Mouse (Mus musculus) embryonic facial prominence, embryonic 15.5 days (tissue): ENCODE measurements around the gene Hras. TPM values are rescaled to one million over a fixed set of nuclear protein-coding genes. Genes with fewer than 3 reads are reported as not detected.

Experiments
- ATAC-seq: fragments of 200-750 bp; cut with Nextera tagmentation; 2 replicates; pipeline ENCODE4 v1.8.0; 2017; ENCODE audit warnings: low read depth, moderate TSS enrichment; ENCODE audit not compliant: insufficient number of reproducible peaks, low FRiP score, low TSS enrichment
- H3K27ac ChIP-seq: fragments of 300-500 bp; sonication (generic); replicated peaks from 2 replicates; pipeline ENCODE4 v1.5.1; 2015; ENCODE audit warnings: mild to moderate bottlenecking, inconsistent platforms
- H3K27me3 ChIP-seq: fragments of 300-500 bp; sonication (generic); 2 replicates; pipeline ENCODE4 v1.6.1; 2015; ENCODE audit warnings: inconsistent platforms
- H3K36me3 ChIP-seq: fragments of 300-500 bp; sonication (generic); 2 replicates; pipeline ENCODE4 v1.6.1; 2015; ENCODE audit warnings: mild to moderate bottlenecking, inconsistent platforms
- H3K4me1 ChIP-seq: fragments of 300-500 bp; sonication (generic); 2 replicates; pipeline ENCODE4 v1.6.1; 2015; ENCODE audit warnings: inconsistent platforms
- H3K4me2 ChIP-seq: fragments of 300-500 bp; sonication (generic); replicated peaks from 2 replicates; pipeline ENCODE4 v1.6.1; 2015; ENCODE audit warnings: mild to moderate bottlenecking, inconsistent platforms
- H3K4me3 ChIP-seq: fragments of 300-500 bp; sonication (generic); replicated peaks from 2 replicates; pipeline ENCODE4 v1.5.1; 2015; ENCODE audit warnings: mild to moderate bottlenecking, inconsistent platforms
- H3K9ac ChIP-seq: fragments of 300-500 bp; sonication (generic); 2 replicates; pipeline ENCODE4 v1.6.1; 2015; ENCODE audit warnings: inconsistent platforms
- H3K9me3 ChIP-seq: fragments of 300-500 bp; sonication (generic); replicated peaks from 2 replicates; pipeline ENCODE4 v1.6.1; 2016; ENCODE audit warnings: inconsistent platforms
- WGBS: fragments of 180-500 bp; shearing (Covaris S2); methylation state at CpG from one replicate; pipeline ENCODE4 v1.1.7; 2015; 5-methylcytosine and 5-hydroxymethylcytosine counted together
- microRNA counts: library from miRNA; unstranded; fragments of <30 nt; microRNA quantifications from one replicate; lab custom pipeline; 2016
- microRNA-seq: library from miRNA; unstranded; fragments of <30 nt; microRNA quantifications from one replicate; pipeline ENCODE4, GENCODE M21; 2016; ENCODE audit warnings: borderline number of aligned reads
- polyA plus RNA-seq: library from polyadenylated mRNA; unstranded; fragments of >200 nt; fragmentation: Nextera tagmentation; extraction: Ambion mirVana; gene quantifications from 2 replicates; pipeline ENCODE4 v1.2.1, GENCODE M21; 2015

Hras gene
- polyA plus RNA-seq, 1 experiment from 2014 or later: 180 TPM

DNA sequence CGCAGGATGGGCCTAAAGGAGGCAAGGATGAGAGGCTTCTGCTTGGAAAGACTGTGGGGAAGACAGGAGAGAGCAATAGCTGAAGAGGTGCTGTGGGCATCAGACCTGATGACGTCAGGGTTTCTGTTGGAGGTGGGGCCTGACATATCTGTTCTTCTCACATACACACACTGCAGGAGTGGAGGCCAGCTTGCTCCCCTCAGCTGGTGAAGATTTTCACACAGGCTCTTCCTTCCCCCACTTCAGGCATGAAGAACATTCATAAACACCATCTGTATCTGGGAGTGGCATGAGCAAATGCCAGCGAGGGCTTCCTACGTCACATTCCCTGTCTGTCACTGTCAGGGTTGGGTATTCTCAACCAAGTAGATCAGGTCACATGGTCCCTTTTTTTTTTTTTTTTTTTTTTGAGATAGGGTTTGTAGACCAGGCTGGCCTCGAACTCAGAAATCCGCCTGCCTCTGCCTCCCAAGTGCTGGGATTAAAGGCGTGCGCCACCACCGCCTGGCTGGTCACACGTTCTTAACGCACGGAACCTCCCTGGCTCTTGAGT, 47.7 kb downstream of the Hras start:
- Histone ChIP-seq H3K27ac (0 out of 2 replicates have a peak overlapping the region, but pooled peaks have one; percentile 11), H3K36me3 (peaks cover 34% of the 10 kb centered on the region), H3K4me1 (peaks cover 6% of the 10 kb centered on the region; the same call in 1 of the 2 replicates), H3K4me3 (no peak overlapping the region), H3K9ac (no peak overlapping the region), H3K9me3 (no peaks in the 10 kb centered on the region), H3K27me3 (no peaks in the 10 kb centered on the region), H3K4me2 (no peak overlapping the region)
- 89% methylated on average over 12 of the region's 12 CpGs for WGBS
- ATAC-seq: no peak

DNA sequence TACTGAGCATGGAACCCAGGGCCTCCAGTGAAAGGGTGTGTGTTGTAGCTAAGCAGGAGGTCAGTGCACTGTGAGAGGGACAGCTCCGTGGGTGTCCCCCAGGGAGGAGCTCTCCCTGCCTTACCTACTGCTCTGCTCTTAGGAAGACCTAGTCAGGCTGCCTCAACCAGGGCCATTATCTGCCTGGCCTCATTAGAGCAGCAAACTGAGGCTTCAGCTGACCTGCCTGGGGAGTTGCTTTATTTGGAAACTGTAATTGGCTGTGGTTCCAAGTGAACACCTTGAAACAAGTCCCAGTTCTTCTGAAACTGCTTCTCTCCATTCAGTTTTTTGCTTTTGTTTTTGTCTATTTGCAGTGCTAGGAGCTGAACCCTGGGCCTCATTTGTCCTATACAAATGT, 48.4 kb downstream of the Hras start:
- 75% methylated on average over 1 of the region's 1 CpGs for WGBS
- H3K27me3 ChIP-seq: no peaks in the 10 kb centered on the region

DNA sequence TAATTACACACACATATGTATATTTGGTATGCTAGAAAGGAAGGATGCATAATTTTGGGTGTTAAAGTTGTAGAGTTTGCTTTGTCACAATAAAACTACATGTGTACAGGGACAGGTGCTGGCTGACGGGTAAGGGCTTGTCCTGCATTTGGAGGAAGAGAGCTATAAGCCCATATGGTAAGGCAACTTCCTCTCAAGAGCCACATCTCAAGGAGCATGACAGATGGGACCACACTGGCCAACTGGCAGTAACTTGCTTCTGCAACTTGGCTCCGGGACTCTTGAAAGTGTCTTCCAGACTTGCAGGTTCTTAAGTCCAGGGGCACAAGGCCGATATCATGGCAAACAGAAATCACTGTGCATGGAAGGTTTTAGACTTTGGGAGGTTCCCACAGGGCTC, 49.2 kb downstream of the Hras start:
- peaks cover 28% of the 10 kb centered on the region for H3K36me3 ChIP-seq
- ATAC-seq: no peak
- no peak overlapping the region for H3K4me2 ChIP-seq
- no peaks in the 10 kb centered on the region for H3K27me3 ChIP-seq
- peaks cover 6% of the 10 kb centered on the region; the same call in 1 of the 2 replicates for H3K4me1 ChIP-seq
- H3K4me3 ChIP-seq: no peak overlapping the region
- H3K9ac ChIP-seq: no peak overlapping the region
- no peaks in the 10 kb centered on the region for H3K9me3 ChIP-seq
- WGBS: 88% methylated on average over 3 of the region's 3 CpGs
- H3K27ac ChIP-seq: no peak overlapping the region

More for the DNA sequence above, 48.4 kb downstream of the Hras start:
- H3K4me3 ChIP-seq: no peak overlapping the region
- no peak overlapping the region for H3K9ac ChIP-seq
- ATAC-seq: no peak
- H3K9me3 ChIP-seq: no peaks in the 10 kb centered on the region
- H3K4me1 ChIP-seq: peaks cover 6% of the 10 kb centered on the region; the same call in 1 of the 2 replicates
- no peak overlapping the region for H3K4me2 ChIP-seq
- no peak overlapping the region for H3K27ac ChIP-seq
- H3K36me3 ChIP-seq: peaks cover 26% of the 10 kb centered on the region

DNA sequence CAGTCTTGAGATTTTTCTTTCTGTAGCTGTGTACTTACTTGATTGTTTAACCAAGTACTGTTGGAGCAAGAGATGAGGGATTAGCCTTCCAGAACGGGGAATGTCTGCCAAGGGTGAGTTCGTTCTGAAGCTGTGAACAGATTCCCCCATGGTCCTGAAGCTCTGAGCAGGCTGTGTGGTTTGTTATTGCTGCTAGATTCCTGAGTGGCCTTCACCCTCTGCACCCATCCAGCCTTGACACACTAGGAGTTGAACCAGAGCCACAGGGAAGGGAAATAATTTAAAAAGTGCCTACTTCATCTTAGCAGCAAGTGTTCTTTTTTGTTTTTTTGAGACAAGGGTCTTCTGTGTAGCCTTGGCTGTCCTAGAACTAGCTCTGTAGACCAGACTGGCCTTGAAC, 49.9 kb downstream of the Hras start:
- no peaks in the 10 kb centered on the region for H3K9me3 ChIP-seq
- H3K9ac ChIP-seq: no peak overlapping the region
- H3K27ac ChIP-seq: no peak overlapping the region
- ATAC-seq: no peak
- peaks cover 6% of the 10 kb centered on the region; the same call in 1 of the 2 replicates for H3K4me1 ChIP-seq
- H3K27me3 ChIP-seq: no peaks in the 10 kb centered on the region
- WGBS: 69% methylated on average over 2 of the region's 2 CpGs
- H3K4me3 ChIP-seq: no peak overlapping the region
- H3K4me2 ChIP-seq: no peak overlapping the region
- peaks cover 30% of the 10 kb centered on the region for H3K36me3 ChIP-seq

DNA sequence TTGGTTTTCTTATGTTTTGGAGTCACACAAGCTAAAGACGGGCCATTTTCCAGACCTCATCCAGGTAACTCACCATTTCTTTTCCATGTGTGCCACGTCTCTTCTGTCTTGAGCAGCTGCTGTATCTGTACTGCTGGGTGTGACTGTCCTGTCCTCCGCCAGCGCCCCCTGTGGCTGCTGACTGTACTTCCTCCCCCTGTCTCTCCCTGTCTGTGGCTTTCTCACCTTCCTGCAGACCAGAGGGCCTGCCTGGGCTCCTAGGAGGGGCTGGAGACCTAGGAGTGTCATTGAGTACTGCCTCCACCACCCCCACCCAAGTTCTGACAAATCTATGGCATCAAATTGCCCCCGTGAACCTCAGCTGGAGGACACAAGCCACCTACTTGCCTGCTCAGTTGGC, 50.7 kb downstream of the Hras start:
- no peaks in the 10 kb centered on the region for H3K9me3 ChIP-seq
- peaks cover 37% of the 10 kb centered on the region for H3K36me3 ChIP-seq
- 57% methylated on average over 5 of the region's 5 CpGs for WGBS
- no peak for ATAC-seq
- no peak overlapping the region for H3K9ac ChIP-seq
- no peak overlapping the region for H3K27ac ChIP-seq
- no peak overlapping the region for H3K4me3 ChIP-seq
- no peaks in the 10 kb centered on the region for H3K27me3 ChIP-seq
- H3K4me2 ChIP-seq: no peak overlapping the region
- peaks cover 6% of the 10 kb centered on the region; the same call in 1 of the 2 replicates for H3K4me1 ChIP-seq

DNA sequence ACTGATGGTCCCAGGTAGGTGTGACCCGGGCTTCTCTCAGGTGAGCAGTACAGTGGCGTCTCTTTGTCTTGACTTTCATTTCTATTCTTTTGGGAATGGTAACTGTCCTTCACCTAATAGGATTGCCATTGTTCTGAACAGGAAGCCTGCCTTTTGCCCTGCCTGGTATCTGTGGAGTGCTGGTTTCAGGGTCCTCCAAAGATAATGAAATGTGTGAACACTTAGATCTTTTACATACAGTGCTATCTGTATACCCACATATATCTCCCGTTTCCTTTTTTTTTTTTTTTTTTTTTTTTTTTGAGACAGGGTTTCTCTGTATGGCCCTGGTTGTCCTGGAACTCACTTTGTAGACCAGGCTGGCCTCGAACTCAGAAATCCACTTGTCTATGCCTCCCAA, 52.5 kb downstream of the Hras start:
- H3K9ac ChIP-seq: no peak overlapping the region
- peaks cover 55% of the 10 kb centered on the region for H3K36me3 ChIP-seq
- no peak overlapping the region for H3K27ac ChIP-seq
- no peak overlapping the region for H3K4me3 ChIP-seq
- H3K4me2 ChIP-seq: no peak overlapping the region
- no peaks in the 10 kb centered on the region for H3K9me3 ChIP-seq
- ATAC-seq: no peak
- H3K4me1 ChIP-seq: no peaks in the 10 kb centered on the region
- 88% methylated on average over 4 of the region's 4 CpGs for WGBS
- H3K27me3 ChIP-seq: no peaks in the 10 kb centered on the region

MicroRNA genes within 50 kb of the gene (microRNA counts, 519-probe panel; counts per million panel counts)
- 3,507 counts per million, percentile 83 among the panel's probes with 10 or more counts for microRNA mmu-miR-210 (lab: Ali Mortazavi, UCI)

Small RNA genes within 50 kb of the gene (microRNA-seq; reads per million reads assigned to microRNA genes)
- gene Mir210: 692 reads per million, percentile 74 among the genes with 10 or more reads in this experiment

Other genes with a start within 250 kb of the Hras start
- gene Ifitm5, start 243.7 kb downstream of the Hras start, polyA plus RNA-seq: 110 and 112 TPM in 2 replicates
- 0.96 TPM in 1 of 2 replicates, not detected in the other for gene Gm45717, start 238.1 kb downstream of the Hras start, polyA plus RNA-seq
- gene Ifitm2, start 238.0 kb downstream of the Hras start, polyA plus RNA-seq: 1,542 and 1,589 TPM in 2 replicates
- gene Ifitm1, start 226.8 kb downstream of the Hras start, polyA plus RNA-seq: 126 and 137 TPM in 2 replicates
- gene Ifitm3, start 183.2 kb downstream of the Hras start, polyA plus RNA-seq: 197 and 204 TPM in 2 replicates
- gene Ifitm6, start 176.1 kb downstream of the Hras start, polyA plus RNA-seq: 2.7 and 2.8 TPM in 2 replicates
- gene Gm17387, start 164.9 kb downstream of the Hras start, polyA plus RNA-seq: not detected in 2 replicates
- gene B4galnt4, start 132.9 kb downstream of the Hras start, polyA plus RNA-seq: 12.0 and 15.1 TPM in 2 replicates
- gene Pkp3, start 115.8 kb downstream of the Hras start, polyA plus RNA-seq: 115 and 118 TPM in 2 replicates
- gene Sigirr, start 93.4 kb downstream of the Hras start, polyA plus RNA-seq: 6.1 and 6.8 TPM in 2 replicates
- gene Ano9, start 76.2 kb downstream of the Hras start, polyA plus RNA-seq: 18.2 and 20.7 TPM in 2 replicates
- 68.4 and 69.7 TPM in 2 replicates for gene Ptdss2, start 71.6 kb downstream of the Hras start, polyA plus RNA-seq
- gene Rnh1, start 21.1 kb downstream of the Hras start, polyA plus RNA-seq: 210 and 216 TPM in 2 replicates
- 11.2 and 14.7 TPM in 2 replicates for gene Lrrc56, start 152 bp upstream of the Hras start, polyA plus RNA-seq
- gene Lmntd2, start 20.1 kb upstream of the Hras start, polyA plus RNA-seq: 2.3 and 3.6 TPM in 2 replicates
- gene Rassf7, start 21.9 kb upstream of the Hras start, polyA plus RNA-seq: 55.3 and 56.3 TPM in 2 replicates
- 68.7 and 73.2 TPM in 2 replicates for gene Phrf1, start 34.8 kb upstream of the Hras start, polyA plus RNA-seq
- 4.1 and 5.1 TPM in 2 replicates for gene Irf7, start 72.5 kb upstream of the Hras start, polyA plus RNA-seq
- gene Cdhr5, start 82.8 kb upstream of the Hras start, polyA plus RNA-seq: 0.19 TPM in 1 of 2 replicates, not detected in the other
- gene Sct, start 85.1 kb upstream of the Hras start, polyA plus RNA-seq: 5.3 TPM in 2 replicates
- gene Drd4, start 98.0 kb upstream of the Hras start, polyA plus RNA-seq: 0.76 and 1.1 TPM in 2 replicates
- 73.5 and 82.0 TPM in 2 replicates for gene Deaf1, start 133.7 kb upstream of the Hras start, polyA plus RNA-seq
- gene Tmem80, start 133.7 kb upstream of the Hras start, polyA plus RNA-seq: 42.2 and 47.4 TPM in 2 replicates
- gene Eps8l2, start 144.9 kb upstream of the Hras start, polyA plus RNA-seq: 36.1 and 40.5 TPM in 2 replicates
- 278 and 280 TPM in 2 replicates for gene Taldo1, start 198.2 kb upstream of the Hras start, polyA plus RNA-seq
- 63.8 and 67.6 TPM in 2 replicates for gene Gatd1, start 220.1 kb upstream of the Hras start, polyA plus RNA-seq
- 3.1 and 5.3 TPM in 2 replicates for gene Cend1, start 235.5 kb upstream of the Hras start, polyA plus RNA-seq
- gene Slc25a22, start 243.9 kb upstream of the Hras start, polyA plus RNA-seq: 29.3 and 30.9 TPM in 2 replicates